Mouse (Mus musculus): ENCODE data around the gene C530008M17Rik.

C530008M17Rik gene

GRCm38 (mm10) chr5:76832529-76833210 lies 176.4 kb downstream of the C530008M17Rik start:
- DNase-seq (ENCODE audit: low spot score in 2 of 2): no peak

- DNase-seq (ENCODE audit: low spot score in 2 of 2): no peak
Measured at GRCm38 (mm10) chr5:76837018-76837417, 180.7 kb downstream of the C530008M17Rik start.

- DNase-seq (ENCODE audit: low spot score in 2 of 2): no peak
Measured at GRCm38 (mm10) chr5:76839786-76840185, 183.5 kb downstream of the C530008M17Rik start.

- DNase-seq (ENCODE audit: low spot score in 2 of 2): no peak
Measured at GRCm38 (mm10) chr5:76841859-76842258, 185.5 kb downstream of the C530008M17Rik start.

GRCm38 (mm10) chr5:76843448-76843847 lies 187.1 kb downstream of the C530008M17Rik start:
- DNase-seq (ENCODE audit: low spot score in 2 of 2): peak in 1 of 2 experiments; percentile 27

- no peak for DNase-seq (ENCODE audit: low spot score in 2 of 2)
Measured at GRCm38 (mm10) chr5:76843851-76844419, 187.6 kb downstream of the C530008M17Rik start.

- DNase-seq (ENCODE audit: low spot score in 2 of 2): no peak
Measured at GRCm38 (mm10) chr5:76844618-76845186, 188.4 kb downstream of the C530008M17Rik start.

GRCm38 (mm10) chr5:76847106-76847505 lies 190.8 kb downstream of the C530008M17Rik start:
- no peak for DNase-seq (ENCODE audit: low spot score in 2 of 2)

GRCm38 (mm10) chr5:76851316-76851715 lies 195.0 kb downstream of the C530008M17Rik start:
- no peak for DNase-seq (ENCODE audit: low spot score in 2 of 2)

GRCm38 (mm10) chr5:76853549-76853948 lies 197.2 kb downstream of the C530008M17Rik start:
- peak; percentile 16 to 42 for DNase-seq (ENCODE audit: low spot score in 2 of 2)

- DNase-seq (ENCODE audit: low spot score in 2 of 2): no peak
Measured at GRCm38 (mm10) chr5:76855829-76856600, 199.7 kb downstream of the C530008M17Rik start.

GRCm38 (mm10) chr5:76857103-76858015 lies 201.0 kb downstream of the C530008M17Rik start:
- DNase-seq (ENCODE audit: low spot score in 2 of 2): no peak

GRCm38 (mm10) chr5:76858444-76858843 lies 202.1 kb downstream of the C530008M17Rik start:
- DNase-seq (ENCODE audit: low spot score in 2 of 2): no peak

- no peak for DNase-seq (ENCODE audit: low spot score in 2 of 2)
Measured at GRCm38 (mm10) chr5:76866819-76867218, 210.5 kb downstream of the C530008M17Rik start.

GRCm38 (mm10) chr5:76868693-76869286 lies 212.5 kb downstream of the C530008M17Rik start:
- peak in 1 of 2 experiments; percentile 16 for DNase-seq (ENCODE audit: low spot score in 2 of 2)

- DNase-seq (ENCODE audit: low spot score in 2 of 2): no peak
Measured at GRCm38 (mm10) chr5:76869553-76869952, 213.2 kb downstream of the C530008M17Rik start.

GRCm38 (mm10) chr5:76876106-76876758 lies 219.9 kb downstream of the C530008M17Rik start:
- DNase-seq (ENCODE audit: low spot score in 2 of 2): peak; percentile 44 to 67

GRCm38 (mm10) chr5:76884107-76884506 lies 227.8 kb downstream of the C530008M17Rik start:
- DNase-seq (ENCODE audit: low spot score in 2 of 2): no peak

- no peak for DNase-seq (ENCODE audit: low spot score in 2 of 2)
Measured at GRCm38 (mm10) chr5:76887011-76887410, 230.7 kb downstream of the C530008M17Rik start.

- no peak for DNase-seq (ENCODE audit: low spot score in 2 of 2)
Measured at GRCm38 (mm10) chr5:76892608-76893007, 236.3 kb downstream of the C530008M17Rik start.
